Mouse (Mus musculus) cortical plate, adult 2 months (tissue): ENCODE data around the gene Lpp.

Experiments used
- CTCF ChIP-seq: fragments of 200-500 bp; IDR thresholded peaks from 2 replicates; pipeline ENCODE4 v1.5.1; 2011; ENCODE audit warnings: mild to moderate bottlenecking, control low read depth, low read length; ENCODE audit not compliant: insufficient read depth; ENCODE audit errors: extremely low read depth
- POLR2A ChIP-seq: fragments of 200-500 bp; IDR thresholded peaks from 2 replicates; pipeline ENCODE4 v1.6.1; 2011; ENCODE audit warnings: mild to moderate bottlenecking, low read length, control low read depth; ENCODE audit not compliant: insufficient read depth; ENCODE audit errors: extremely low read depth

- TF ChIP-seq CTCF (no peak), POLR2A (no peak)
Measured at GRCm38 (mm10) chr16:24830939-24831338, 437.6 kb downstream of the Lpp start.
